Mouse (Mus musculus): ENCODE results near the gene 1700023F06Rik. TPM values are rescaled to one million over a fixed set of nuclear protein-coding genes. Genes with fewer than 3 reads are reported as not detected.
"Not testable (repeated sequence)": the region's sequence is repeated elsewhere in the genome, so short reads cannot be mapped to it uniquely, and the experiment has no call there.

1700023F06Rik gene
- total RNA-seq, 4 experiments from 2014 or later, result 1.7 to 2.8 (median 2.3) TPM

GRCm38 (mm10) chr11:103223444-103223843 is 15.1 kb upstream of the 1700023F06Rik start:
- DNase-seq (ENCODE audit: low spot score in 2 of 2), result peak in 1 of 2 experiments; percentile 55

GRCm38 (mm10) chr11:103222718-103223117 is 14.4 kb upstream of the 1700023F06Rik start:
- DNase-seq (ENCODE audit: low spot score in 2 of 2), result not testable (repeated sequence)

- no peak for DNase-seq (ENCODE audit: low spot score in 2 of 2)
Observed at GRCm38 (mm10) chr11:103221437-103221836, 13.1 kb upstream of the 1700023F06Rik start.

GRCm38 (mm10) chr11:103219995-103220394 is 11.6 kb upstream of the 1700023F06Rik start:
- no peak for DNase-seq (ENCODE audit: low spot score in 2 of 2)

- DNase-seq (ENCODE audit: low spot score in 2 of 2), result no peak
Observed at GRCm38 (mm10) chr11:103219259-103219658, 10.9 kb upstream of the 1700023F06Rik start.

GRCm38 (mm10) chr11:103218517-103218901 is 10.2 kb upstream of the 1700023F06Rik start:
- no peak for DNase-seq (ENCODE audit: low spot score in 2 of 2)

- peak; percentile 44 to 67 for DNase-seq (ENCODE audit: low spot score in 2 of 2)
Observed at GRCm38 (mm10) chr11:103217790-103218516, 9.6 kb upstream of the 1700023F06Rik start, which contains the start of gene Spata32. Gene Spata32, minus strand, starts transcription at chr11:103218432.

GRCm38 (mm10) chr11:103215355-103215754 is 7.0 kb upstream of the 1700023F06Rik start:
- DNase-seq (ENCODE audit: low spot score in 2 of 2), result no peak

GRCm38 (mm10) chr11:103213712-103214111 is 5.4 kb upstream of the 1700023F06Rik start:
- DNase-seq (ENCODE audit: low spot score in 2 of 2), result no peak

- no peak for DNase-seq (ENCODE audit: low spot score in 2 of 2)
Observed at GRCm38 (mm10) chr11:103210291-103210690, 1.9 kb upstream of the 1700023F06Rik start.

GRCm38 (mm10) chr11:103206203-103206602 is 2.2 kb downstream of the 1700023F06Rik start:
- peak in 1 of 2 experiments; percentile 45 for DNase-seq (ENCODE audit: low spot score in 2 of 2)

- no peak for DNase-seq (ENCODE audit: low spot score in 2 of 2)
Observed at GRCm38 (mm10) chr11:103202376-103202775, 6.0 kb downstream of the 1700023F06Rik start.

GRCm38 (mm10) chr11:103201664-103202063 is 6.7 kb downstream of the 1700023F06Rik start:
- DNase-seq (ENCODE audit: low spot score in 2 of 2), result peak in 1 of 2 experiments; percentile 80

- peak; percentile 78 to 88 for DNase-seq (ENCODE audit: low spot score in 2 of 2)
Observed at GRCm38 (mm10) chr11:103198911-103199803, 9.2 kb downstream of the 1700023F06Rik start.

- DNase-seq (ENCODE audit: low spot score in 2 of 2), result no peak
Observed at GRCm38 (mm10) chr11:103198339-103198738, 10.0 kb downstream of the 1700023F06Rik start.

GRCm38 (mm10) chr11:103197340-103197739 is 11.0 kb downstream of the 1700023F06Rik start:
- DNase-seq (ENCODE audit: low spot score in 2 of 2), result peak in 1 of 2 experiments; percentile 78

- DNase-seq (ENCODE audit: low spot score in 2 of 2), result no peak
Observed at GRCm38 (mm10) chr11:103195656-103196055, 12.7 kb downstream of the 1700023F06Rik start.

GRCm38 (mm10) chr11:103195236-103195635 is 13.1 kb downstream of the 1700023F06Rik start:
- no peak for DNase-seq (ENCODE audit: low spot score in 2 of 2)

- DNase-seq (ENCODE audit: low spot score in 2 of 2), result peak in 1 of 2 experiments; percentile 43
Observed at GRCm38 (mm10) chr11:103193825-103194168, 14.6 kb downstream of the 1700023F06Rik start.

GRCm38 (mm10) chr11:103192956-103193824 is 15.2 kb downstream of the 1700023F06Rik start:
- peak; percentile 43 to 78 for DNase-seq (ENCODE audit: low spot score in 2 of 2)

All from left cerebral cortex, adult 8-10 months (tissue).